Mouse (Mus musculus): ENCODE data around the gene Scgb2b17. TPM values are rescaled to one million over a fixed set of nuclear protein-coding genes. Genes with fewer than 3 reads are reported as not detected.
"Not testable (repeated sequence)": the region's sequence is repeated elsewhere in the genome, so short reads cannot be mapped to it uniquely, and the experiment has no call there.

The Scgb2b17 gene
- polyA plus RNA-seq (2014; fragmentation: Nextera tagmentation; extraction: Ambion mirVana) = not detected in 2 replicates

DNA sequence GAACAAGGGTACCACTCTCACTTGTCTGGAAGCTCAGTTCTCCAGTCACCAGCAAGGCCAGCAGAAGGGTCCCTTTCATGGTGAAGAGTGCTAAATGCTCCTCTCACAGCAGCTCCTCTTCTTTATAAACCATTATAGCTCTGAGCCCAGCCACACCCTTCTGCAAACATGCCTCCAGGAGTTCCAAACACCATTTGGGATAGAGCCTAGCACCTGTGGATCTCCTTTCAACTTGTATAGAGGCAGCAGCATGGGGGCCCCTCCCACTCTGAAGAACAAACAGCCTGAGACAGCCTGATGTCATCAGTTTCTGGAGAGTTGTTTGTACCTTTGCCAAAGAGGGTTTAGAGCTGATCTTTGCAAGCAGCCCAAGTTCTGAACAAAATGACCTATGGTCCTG lies at the start of gene Scgb2b17:
Gene Scgb2b17 (minus strand): TSS at position 101 of the 400 bp plus-strand sequence.
- not testable (repeated sequence) for H3K36me3 ChIP-seq (ENCODE audit: control insufficient read depth, insufficient read depth, low read length); H3K4me1 ChIP-seq (ENCODE audit: control insufficient read depth, insufficient read depth, low read length); DNase-seq (ENCODE audit: low spot score, missing footprints); H3K9ac ChIP-seq (ENCODE audit: low read length); ATAC-seq (ENCODE audit: low FRiP score); H3K27ac ChIP-seq (ENCODE audit: low read depth, low read length); H3K4me3 ChIP-seq (ENCODE audit: low read depth, low read length); H3K9me3 ChIP-seq (ENCODE audit: control insufficient read depth, low read length); H3K4me2 ChIP-seq; H3K27me3 ChIP-seq (ENCODE audit: control insufficient read depth, insufficient read depth, low read length)

DNA sequence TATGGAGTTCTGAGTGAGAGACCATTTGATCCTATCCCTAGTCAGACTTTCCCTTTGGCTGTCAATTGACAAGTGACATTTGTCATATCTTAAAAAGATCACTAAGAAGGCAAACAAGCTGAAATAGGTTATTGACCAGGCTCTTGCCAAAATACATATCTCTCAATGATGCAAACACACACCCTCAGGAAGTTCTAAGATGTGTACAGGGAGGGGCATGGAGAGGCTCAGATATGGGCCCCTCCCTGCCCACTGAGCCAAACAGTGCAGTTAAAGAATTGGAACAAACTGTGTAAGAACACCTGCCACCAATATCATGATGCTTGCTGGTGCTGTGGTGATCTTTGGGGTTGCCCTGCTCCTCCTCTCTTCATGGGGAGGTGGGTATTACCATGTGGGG lies 6.8 kb upstream of the Scgb2b17 start, which contains the start of gene Scgb1b17:
Gene Scgb1b17 (plus strand): TSS at position 301 of the 400 bp plus-strand sequence.
- not testable (repeated sequence) for H3K4me3 ChIP-seq (ENCODE audit: low read depth, low read length); H3K4me2 ChIP-seq; H3K27me3 ChIP-seq (ENCODE audit: control insufficient read depth, insufficient read depth, low read length); DNase-seq (ENCODE audit: low spot score, missing footprints); H3K9me3 ChIP-seq (ENCODE audit: control insufficient read depth, low read length); H3K4me1 ChIP-seq (ENCODE audit: control insufficient read depth, insufficient read depth, low read length); H3K9ac ChIP-seq (ENCODE audit: low read length); H3K36me3 ChIP-seq (ENCODE audit: control insufficient read depth, insufficient read depth, low read length); ATAC-seq (ENCODE audit: low FRiP score); H3K27ac ChIP-seq (ENCODE audit: low read depth, low read length)

Other genes starting within 250 kb of the Scgb2b17 start
- gene Scgb2b15, start 226.9 kb downstream of the Scgb2b17 start, polyA plus RNA-seq (2014; fragmentation: Nextera tagmentation; extraction: Ambion mirVana) = not detected in 2 replicates
- gene Scgb1b15, start 220.0 kb downstream of the Scgb2b17 start, polyA plus RNA-seq (2014; fragmentation: Nextera tagmentation; extraction: Ambion mirVana) = not detected in 2 replicates
- gene Scgb1b17, start 6.9 kb upstream of the Scgb2b17 start, polyA plus RNA-seq (2014; fragmentation: Nextera tagmentation; extraction: Ambion mirVana) = not detected in 2 replicates
- gene Scgb2b18, start 117.3 kb upstream of the Scgb2b17 start, polyA plus RNA-seq (2014; fragmentation: Nextera tagmentation; extraction: Ambion mirVana) = not detected in 2 replicates
- gene Scgb1b18, start 129.0 kb upstream of the Scgb2b17 start, polyA plus RNA-seq (2014; fragmentation: Nextera tagmentation; extraction: Ambion mirVana) = not detected in 2 replicates
- not detected in 2 replicates for gene Scgb2b19, start 223.8 kb upstream of the Scgb2b17 start, polyA plus RNA-seq (2014; fragmentation: Nextera tagmentation; extraction: Ambion mirVana)
- not detected in 2 replicates for gene Scgb1b19, start 230.7 kb upstream of the Scgb2b17 start, polyA plus RNA-seq (2014; fragmentation: Nextera tagmentation; extraction: Ambion mirVana)

All from midbrain, embryonic 11.5 days (tissue).